Mouse (Mus musculus): ENCODE measurements around the gene Tcl1b5.
"Not testable (repeated sequence)": the region's sequence is repeated elsewhere in the genome, so short reads cannot be mapped to it uniquely, and the experiment has no call there.

DNA sequence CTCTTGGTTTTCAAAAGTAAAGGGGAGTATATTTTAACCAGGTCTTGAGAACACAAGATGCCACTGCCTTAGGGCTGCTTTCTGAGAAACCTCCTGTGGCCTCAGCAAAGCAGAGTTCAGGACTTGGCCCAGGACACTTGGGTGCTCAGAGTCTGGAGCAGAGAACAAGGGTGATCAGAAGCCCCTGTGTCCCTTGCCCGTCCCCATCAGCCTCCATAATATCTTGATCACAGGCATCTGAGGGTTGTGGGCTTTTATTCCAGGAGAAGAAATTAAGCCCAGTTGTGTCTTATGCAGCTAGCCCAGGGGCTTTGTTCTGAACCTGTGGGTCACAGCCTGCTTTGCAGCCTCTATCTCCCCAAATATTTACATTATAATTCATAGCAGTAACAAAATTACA is 25.5 kb downstream of the Tcl1b5 start, which contains the start of gene Tcl1b4:
- not testable (repeated sequence) for TF ChIP-seq CTCF, EP300 (IDR thresholded peaks at IDR 0.05)
